Mouse (Mus musculus) MEL (cell line): ENCODE data around the gene Nprl3. TPM values are rescaled to one million over a fixed set of nuclear protein-coding genes. Genes with fewer than 3 reads are reported as not detected.

Source experiments
- DNase-seq: peaks from one replicate; pipeline ENCODE4 v3.0.0; 2011; ENCODE audit warnings: low read depth, low spot score
- H3K27ac ChIP-seq: 2 replicates; pipeline ENCODE4 v1.5.1; 2012; ENCODE audit warnings: low read depth, mild to moderate bottlenecking, control low read depth, low read length, moderate library complexity; ENCODE audit not compliant: control insufficient read depth
- H3K27me3 ChIP-seq, 2 experiments: fragments of 150-350 bp in 1 of 2; sonication (generic) in 1 of 2; 2 replicates each; pipeline ENCODE4 v1.6.1; 2012; ENCODE audit warnings: low read length in 2 of 2, mild to moderate bottlenecking in 2 of 2, improper control_type of control experiment in 1 of 2, moderate library complexity in 1 of 2; ENCODE audit not compliant: insufficient read depth in 2 of 2, control insufficient read depth in 1 of 2
- H3K36me3 ChIP-seq, 2 experiments: 2 replicates each; pipeline ENCODE4 v1.6.1; 2012 to 2014; ENCODE audit warnings: low read length in 2 of 2, improper control_type of control experiment in 1 of 2, inconsistent platforms in 1 of 2, mild to moderate bottlenecking in 1 of 2; ENCODE audit not compliant: insufficient read depth in 2 of 2, control insufficient read depth in 1 of 2
- H3K4me1 ChIP-seq, 2 experiments: fragments of 150-350 bp in 1 of 2; sonication (generic) in 1 of 2; 2 replicates each; pipeline ENCODE4 v1.6.1; 2012; ENCODE audit warnings: low read length in 2 of 2, improper control_type of control experiment in 1 of 2, mild to moderate bottlenecking in 1 of 2; ENCODE audit not compliant: insufficient read depth in 2 of 2, control insufficient read depth in 1 of 2
- H3K4me3 ChIP-seq, 2 experiments: fragments of 150-350 bp in 1 of 2; sonication (generic) in 1 of 2; 2 replicates each; pipeline ENCODE4 v1.5.1; 2012; ENCODE audit warnings: low read depth in 2 of 2, low read length in 2 of 2, mild to moderate bottlenecking in 2 of 2, moderate library complexity in 2 of 2, control low read depth in 1 of 2, improper control_type of control experiment in 1 of 2; ENCODE audit not compliant: control insufficient read depth in 1 of 2, insufficient read depth in 1 of 2
- H3K79me2 ChIP-seq: 2 replicates; pipeline ENCODE4 v1.6.1; 2012; ENCODE audit warnings: mild to moderate bottlenecking, low read length, moderate library complexity; ENCODE audit not compliant: control insufficient read depth, poor library complexity, insufficient read depth
- H3K9ac ChIP-seq: 2 replicates; pipeline ENCODE4 v1.6.1; 2012; ENCODE audit warnings: low read depth, mild to moderate bottlenecking, control low read depth, low read length, moderate library complexity; ENCODE audit not compliant: control insufficient read depth, poor library complexity, severe bottlenecking
- H3K9me3 ChIP-seq: fragments of 150-350 bp; sonication (generic); replicated peaks from 2 replicates; pipeline ENCODE4 v1.6.1; 2012; ENCODE audit warnings: mild to moderate bottlenecking, low read length, improper control_type of control experiment, moderate library complexity; ENCODE audit not compliant: insufficient read depth
- CHD1 ChIP-seq: IDR thresholded peaks from 2 replicates; pipeline ENCODE4 v1.6.1; 2012; ENCODE audit warnings: low read depth, mild to moderate bottlenecking, inconsistent platforms, low read length, improper control_type of control experiment
- CHD2 ChIP-seq: IDR thresholded peaks from 2 replicates; pipeline ENCODE4 v1.6.1; 2011; ENCODE audit warnings: low read length, improper control_type of control experiment
- E2F4 ChIP-seq: IDR thresholded peaks from 2 replicates; pipeline ENCODE4 v1.6.1; 2011; ENCODE audit warnings: low read depth, low read length, improper control_type of control experiment, borderline replicate concordance
- ELF1 ChIP-seq: IDR thresholded peaks from 2 replicates; pipeline ENCODE4 v1.6.1; 2014; ENCODE audit warnings: low read depth, mild to moderate bottlenecking, inconsistent platforms, low read length, improper control_type of control experiment, moderate library complexity
- EP300 ChIP-seq, 2 experiments: IDR thresholded peaks; 2 replicates each; pipeline ENCODE4 v1.6.1; 2011; ENCODE audit warnings: improper control_type of control experiment in 2 of 2, low read length in 2 of 2, low read depth in 1 of 2, mild to moderate bottlenecking in 1 of 2
- ETS1 ChIP-seq: IDR thresholded peaks from 2 replicates; pipeline ENCODE4 v1.6.1; 2012; ENCODE audit warnings: low read depth, mild to moderate bottlenecking, inconsistent platforms, low read length, improper control_type of control experiment, moderate library complexity
- GATA1 ChIP-seq: IDR thresholded peaks from 2 replicates; pipeline ENCODE4 v1.6.1; 2011; ENCODE audit warnings: low read depth, low read length, improper control_type of control experiment
- HCFC1 ChIP-seq: IDR thresholded peaks from 2 replicates; pipeline ENCODE4 v1.6.1; 2012; ENCODE audit warnings: low read depth, mild to moderate bottlenecking, inconsistent platforms, low read length, improper control_type of control experiment, moderate library complexity
- KAT2A ChIP-seq: conservative IDR thresholded peaks from 2 replicates; pipeline ENCODE4 v1.6.1; 2012; ENCODE audit warnings: low read depth, low read length, improper control_type of control experiment, inconsistent platforms
- MAX ChIP-seq: IDR thresholded peaks from 2 replicates; pipeline ENCODE4 v1.6.1; 2011; ENCODE audit warnings: low read length, improper control_type of control experiment
- MAZ ChIP-seq: IDR thresholded peaks from 2 replicates; pipeline ENCODE4 v1.6.1; 2012; ENCODE audit warnings: low read depth, mild to moderate bottlenecking, inconsistent platforms, low read length, improper control_type of control experiment
- MYB ChIP-seq: IDR thresholded peaks from 2 replicates; pipeline ENCODE4 v1.6.1; 2011; ENCODE audit warnings: mild to moderate bottlenecking, low read depth, low read length, improper control_type of control experiment
- MYC ChIP-seq: IDR thresholded peaks from 2 replicates; pipeline ENCODE4 v1.6.1; 2011; ENCODE audit warnings: low read depth, mild to moderate bottlenecking, low read length, improper control_type of control experiment, moderate library complexity
- POLR2A ChIP-seq, 2 experiments: IDR thresholded peaks; 2 replicates each; pipeline ENCODE4 v1.6.1; 2011 to 2012; ENCODE audit warnings: low read length in 2 of 2, mild to moderate bottlenecking in 2 of 2, control low read depth in 1 of 2, improper control_type of control experiment in 1 of 2, low read depth in 1 of 2, moderate library complexity in 1 of 2; ENCODE audit not compliant: control insufficient read depth in 1 of 2, insufficient read depth in 1 of 2, poor library complexity in 1 of 2
- POLR2AphosphoS2 ChIP-seq: IDR thresholded peaks from 2 replicates; pipeline ENCODE4 v1.6.1; 2011; ENCODE audit warnings: low read length, improper control_type of control experiment
- RCOR1 ChIP-seq: IDR thresholded peaks from 2 replicates; pipeline ENCODE4 v1.6.1; 2012; ENCODE audit warnings: low read depth, mild to moderate bottlenecking, inconsistent platforms, low read length, improper control_type of control experiment
- SIN3A ChIP-seq: IDR thresholded peaks from 2 replicates; pipeline ENCODE4 v1.6.1; 2012; ENCODE audit warnings: low read length, improper control_type of control experiment, inconsistent platforms
- TAL1 ChIP-seq: IDR thresholded peaks from 2 replicates; pipeline ENCODE4 v1.6.1; 2012; ENCODE audit warnings: mild to moderate bottlenecking, inconsistent platforms, low read length, moderate library complexity, mixed read lengths
- TCF12 ChIP-seq: IDR thresholded peaks from 2 replicates; pipeline ENCODE4 v1.6.1; 2014; ENCODE audit warnings: low read depth, mild to moderate bottlenecking, inconsistent platforms, low read length, improper control_type of control experiment, moderate library complexity
- UBTF ChIP-seq: IDR thresholded peaks from 2 replicates; pipeline ENCODE4 v1.6.1; 2012; ENCODE audit warnings: low read depth, mild to moderate bottlenecking, inconsistent platforms, low read length, improper control_type of control experiment, moderate library complexity, borderline replicate concordance; ENCODE audit not compliant: insufficient read depth
- USF1 ChIP-seq: IDR thresholded peaks from 2 replicates; pipeline ENCODE4 v1.6.1; 2014; ENCODE audit warnings: low read depth, mild to moderate bottlenecking, inconsistent platforms, low read length, improper control_type of control experiment, moderate library complexity
- USF2 ChIP-seq, 2 experiments: IDR thresholded peaks; 2 replicates each; pipeline ENCODE4 v1.6.1; 2011 to 2012; ENCODE audit warnings: improper control_type of control experiment in 2 of 2, low read length in 2 of 2, borderline replicate concordance in 1 of 2, inconsistent platforms in 1 of 2, low read depth in 1 of 2, mild to moderate bottlenecking in 1 of 2; ENCODE audit not compliant: insufficient read depth in 1 of 2
- ZKSCAN1 ChIP-seq: IDR thresholded peaks from 2 replicates; pipeline ENCODE4 v1.6.1; 2012; ENCODE audit warnings: low read depth, mild to moderate bottlenecking, inconsistent platforms, low read length, improper control_type of control experiment, moderate library complexity
- ZNF384 ChIP-seq: IDR thresholded peaks from 2 replicates; pipeline ENCODE4 v1.6.1; 2012; ENCODE audit warnings: low read depth, mild to moderate bottlenecking, inconsistent platforms, low read length, improper control_type of control experiment
- polyA plus RNA-seq, 2 experiments: library from polyadenylated mRNA; stranded (reverse) in 1 of 2; unstranded in 1 of 2; fragments of >175 nt in 1 of 2; fragments of >200 nt in 1 of 2; gene quantifications; 2 replicates each; pipeline versions ENCODE4 v1.2.1 to v1.2.4; 2012; ENCODE audit warnings: low replicate concordance in 2 of 2, low read depth in 1 of 2; ENCODE audit not compliant: insufficient read length in 2 of 2, insufficient read depth in 1 of 2, missing spikeins in 1 of 2
- total RNA-seq: library from RNA; depleted of rRNA; stranded (reverse); fragments of 300-350 nt; gene quantifications from 2 replicates; pipeline ENCODE4 v1.2.3, GENCODE M21; 2012

Nprl3 gene
- total and polyA plus RNA-seq, 3 experiments: 14.1 to 18.4 TPM; not detected in 1

DNA sequence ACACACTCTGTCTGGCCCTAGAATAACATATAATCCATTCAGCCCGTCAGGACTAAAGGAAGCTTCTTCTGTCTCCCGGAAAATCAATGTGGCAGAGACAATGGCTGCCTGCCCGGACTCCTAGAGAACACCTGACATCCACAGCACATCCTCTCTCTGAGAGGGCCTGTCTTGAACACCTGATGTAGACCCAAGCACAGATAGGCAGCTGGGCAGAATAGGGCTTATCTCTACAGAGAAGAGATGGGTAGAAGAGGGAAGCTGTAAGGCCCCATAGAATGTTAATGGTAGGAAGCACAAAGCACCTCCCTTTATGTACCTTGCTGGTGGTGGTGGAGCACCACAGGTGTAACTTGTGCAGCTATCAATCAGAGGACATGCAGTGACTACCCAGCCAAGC, 25.3 kb downstream of the Nprl3 start:
- Histone ChIP-seq H3K4me1 (peaks cover 23 to 44% of the 10 kb centered on the region in 2 experiments), H3K4me3 (no peak overlapping the region), H3K79me2 (no peaks in the 10 kb centered on the region), H3K9me3 (no peaks in the 10 kb centered on the region), H3K9ac (no peak overlapping the region), H3K36me3 (peaks cover 0 to 35% of the 10 kb centered on the region in 2 experiments; a peak in 2 of 4 replicates), H3K27ac (no peak overlapping the region), H3K27me3 (no peaks in the 10 kb centered on the region)
- DNase-seq: peak; percentile 52
- TF ChIP-seq GATA1: peak; percentile 68
- no peak for TF ChIP-seq USF2 (IDR thresholded peaks at IDR 0.05; ENCODE audit: borderline replicate concordance in 1 of 2, insufficient read depth in 1 of 2, low read depth in 1 of 2, low read length in 2 of 2)
- TF ChIP-seq POLR2AphosphoS2: no peak
- TF ChIP-seq TCF12: peak; percentile 86
- no peak for TF ChIP-seq CHD1
- TF ChIP-seq EP300 (IDR thresholded peaks at IDR 0.05; ENCODE audit: low read depth in 1 of 2, low read length in 2 of 2): peak; percentile 49 to 64
- TF ChIP-seq USF1: peak; percentile 44
- TF ChIP-seq UBTF: no peak
- 0 out of 2 replicates have a peak, but pooled peaks have one; percentile 25 for TF ChIP-seq SIN3A
- no peak for TF ChIP-seq KAT2A
- peak; percentile 47 for TF ChIP-seq TAL1
- TF ChIP-seq ELF1: no peak
- no peak for TF ChIP-seq MAX
- peak; percentile 79 for TF ChIP-seq ETS1
- TF ChIP-seq RCOR1: peak; percentile 42; the same call in 1 of the 2 replicates

DNA sequence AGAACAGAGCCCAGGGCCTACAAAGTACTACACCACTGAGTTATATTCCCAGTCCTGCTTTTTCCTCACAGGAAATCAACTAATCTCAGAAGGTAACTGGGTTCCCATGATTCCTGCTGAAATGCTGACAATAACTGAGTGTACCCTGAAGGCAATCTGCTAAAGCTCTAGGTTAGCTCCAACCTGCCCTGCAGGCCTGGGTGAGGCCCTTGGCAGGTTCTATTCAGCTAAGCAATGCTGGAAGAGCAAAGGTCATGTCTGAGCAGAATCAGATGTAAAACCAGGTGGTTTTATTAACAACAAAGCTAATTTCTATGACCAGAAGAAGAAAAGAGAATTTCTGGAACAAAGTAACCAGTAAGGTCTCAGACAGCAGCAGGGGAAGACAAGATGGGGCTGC, 26.1 kb downstream of the Nprl3 start:
- no peak overlapping the region for H3K27ac ChIP-seq
- H3K4me1 ChIP-seq: peaks cover 16 to 38% of the 10 kb centered on the region in 2 experiments
- no peak overlapping the region for H3K4me3 ChIP-seq
- no peaks in the 10 kb centered on the region for H3K27me3 ChIP-seq
- no peaks in the 10 kb centered on the region for H3K79me2 ChIP-seq
- TF ChIP-seq GATA1: no peak
- TF ChIP-seq EP300 (IDR thresholded peaks at IDR 0.05; ENCODE audit: low read depth in 1 of 2, low read length in 2 of 2): no peak
- no peak for TF ChIP-seq CHD2
- no peak for TF ChIP-seq MAX
- TF ChIP-seq E2F4: no peak
- TF ChIP-seq ZNF384: no peak
- no peak for TF ChIP-seq MAZ
- no peak for TF ChIP-seq HCFC1
- TF ChIP-seq MYB: no peak
- TF ChIP-seq MYC: no peak
- no peak for TF ChIP-seq SIN3A
- TF ChIP-seq POLR2A (IDR thresholded peaks at IDR 0.05; ENCODE audit: control insufficient read depth in 1 of 2, insufficient read depth in 1 of 2, low read depth in 1 of 2, low read length in 2 of 2, poor library complexity in 1 of 2): no peak
- TF ChIP-seq ZKSCAN1: no peak
- TF ChIP-seq ETS1: no peak
- no peak for DNase-seq
- H3K36me3 ChIP-seq: peaks cover 0 to 30% of the 10 kb centered on the region in 2 experiments; a peak in 2 of 4 replicates
- no peaks in the 10 kb centered on the region for H3K9me3 ChIP-seq
- H3K9ac ChIP-seq: no peak overlapping the region
